Mouse (Mus musculus) gastrocnemius, postnatal 10 days (tissue): ENCODE data around the gene Apex2. TPM values are rescaled to one million over a fixed set of nuclear protein-coding genes. Genes with fewer than 3 reads are reported as not detected.
"Not testable (repeated sequence)": the region's sequence is repeated elsewhere in the genome, so short reads cannot be mapped to it uniquely, and the experiment has no call there.

Source experiments
- DNase-seq: peaks from one replicate; pipeline ENCODE4 v3.0.0; 2021; ENCODE audit warnings: mixed read lengths
- microRNA-seq, 2 experiments: library from miRNA; unstranded; fragments of <30 nt; microRNA quantifications; one replicate each; pipeline ENCODE4 v1.2.0; 2021
- total RNA-seq, 2 experiments: library from RNA; stranded (reverse); gene quantifications; 2 replicates each; pipeline ENCODE4 v1.2.3; 2021

Apex2 gene
- total RNA-seq, 2 experiments from 2014 or later: 8.6 to 10.9 TPM

DNA sequence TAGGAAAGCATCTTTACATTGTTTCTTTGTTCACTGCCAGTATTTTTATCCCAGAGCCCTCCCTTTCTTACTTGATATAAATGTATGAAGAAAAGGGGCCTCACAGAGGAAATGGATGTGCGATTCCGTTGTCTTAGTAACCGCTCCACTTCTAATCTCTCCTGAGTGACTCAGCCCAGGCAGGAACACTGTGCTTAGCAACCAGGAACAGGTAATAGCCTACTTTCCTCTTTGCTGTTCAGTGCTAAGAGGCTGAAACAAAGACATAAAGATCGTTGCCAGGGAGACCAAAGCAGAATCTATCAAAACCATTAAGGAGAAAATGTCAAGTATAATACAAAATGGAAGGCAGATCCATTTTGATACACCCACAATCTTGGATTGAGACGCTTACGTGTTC is 81.0 kb downstream of the Apex2 start:
- DNase-seq: no peak

DNA sequence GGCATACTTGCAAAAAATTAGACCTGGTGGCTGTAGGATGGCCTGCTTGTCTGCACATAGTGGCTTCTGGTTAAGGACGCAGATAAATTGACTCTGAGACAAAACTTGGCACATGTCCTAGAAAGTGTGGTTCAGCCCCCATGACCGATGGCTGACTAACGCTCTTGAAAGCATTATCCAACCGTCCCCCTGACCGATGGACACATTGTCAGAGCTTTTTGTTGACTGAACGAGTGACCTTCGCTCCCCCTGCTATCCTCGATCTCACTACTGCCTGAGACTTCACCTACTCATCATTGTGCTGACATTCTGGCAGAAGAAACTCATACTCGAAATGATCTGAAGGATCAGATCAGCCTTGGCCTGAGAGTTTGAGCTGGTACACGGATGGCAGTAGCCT is 101.9 kb downstream of the Apex2 start:
- not testable (repeated sequence) for DNase-seq

DNA sequence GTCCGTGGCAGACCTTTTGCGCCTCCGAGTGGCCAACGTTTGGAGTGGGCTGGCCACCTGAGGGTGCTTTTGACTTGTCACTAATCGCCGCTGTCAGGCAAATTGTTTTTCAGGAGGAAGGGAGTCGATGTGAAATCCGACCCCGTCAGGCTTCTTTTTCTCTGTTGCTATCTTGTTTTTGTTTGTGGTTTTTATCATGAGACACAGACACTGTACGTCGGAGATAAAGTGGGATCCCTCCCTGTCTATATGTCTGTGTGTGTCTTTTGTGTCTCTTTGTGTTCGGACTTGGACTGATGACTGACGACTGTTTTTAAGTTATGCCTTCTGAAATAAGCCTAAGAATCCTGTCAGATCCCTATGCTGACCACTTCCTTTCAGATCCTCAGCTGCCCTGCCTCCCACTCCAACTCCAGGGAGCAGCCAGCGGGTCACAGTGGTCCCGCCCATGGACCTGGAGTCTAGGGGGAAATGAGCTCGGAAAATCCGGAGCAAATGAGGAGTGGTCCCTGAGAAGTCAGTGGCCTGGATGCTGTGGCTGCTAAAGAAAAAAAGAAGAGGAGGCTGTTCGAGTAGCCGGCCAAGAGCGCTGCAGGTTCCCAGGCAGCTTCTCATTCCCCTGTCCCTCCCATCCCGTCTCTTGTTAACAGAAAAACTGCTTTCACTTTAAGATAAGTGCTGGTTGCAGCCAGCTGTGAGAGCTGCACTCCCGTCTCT is 103.2 kb downstream of the Apex2 start:
- not testable (repeated sequence) for DNase-seq

DNA sequence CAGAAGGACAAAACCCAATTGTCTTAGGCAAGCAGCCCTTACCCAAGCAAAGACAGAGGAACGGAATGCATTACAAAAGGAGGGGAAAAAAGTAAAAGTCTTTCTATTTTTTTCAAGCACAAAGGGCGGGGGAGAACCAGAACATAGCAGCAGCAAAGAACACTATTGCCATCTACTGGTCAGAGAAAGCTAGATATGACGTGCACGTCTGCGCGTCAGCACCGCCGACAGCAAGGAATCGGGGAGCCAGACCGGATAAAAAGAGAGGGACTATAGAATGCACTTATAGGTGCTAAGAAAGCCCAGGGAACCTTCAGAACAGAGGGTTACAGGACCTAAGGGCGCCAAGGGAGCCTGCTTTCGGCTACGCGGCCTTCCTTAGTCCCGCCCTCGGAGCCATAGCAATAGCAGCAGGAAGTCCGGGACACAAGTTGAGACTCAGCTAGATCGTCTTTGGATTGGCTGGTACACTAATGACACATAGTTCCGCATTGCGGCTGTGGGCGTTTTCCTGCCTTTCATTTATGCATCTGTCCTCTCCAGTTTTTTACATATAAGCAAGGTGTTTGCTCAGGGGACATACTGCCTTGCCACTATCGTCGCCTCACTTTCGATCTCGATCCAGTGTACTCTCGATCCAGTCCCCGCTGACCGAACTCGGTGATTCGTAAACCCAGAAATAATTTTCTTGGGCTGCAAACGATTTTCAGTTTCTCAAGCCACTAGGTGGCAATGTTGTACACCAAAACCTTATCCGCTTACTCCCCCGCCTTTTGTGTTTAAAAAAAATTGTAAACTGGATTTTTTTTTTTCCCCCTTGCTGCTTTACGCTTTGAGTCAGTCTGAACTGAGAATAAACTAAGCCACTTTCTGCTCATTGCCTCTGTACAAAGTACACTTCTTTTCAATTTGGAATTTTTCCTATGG is 111.6 kb downstream of the Apex2 start:
- DNase-seq: peak; percentile 54

DNA sequence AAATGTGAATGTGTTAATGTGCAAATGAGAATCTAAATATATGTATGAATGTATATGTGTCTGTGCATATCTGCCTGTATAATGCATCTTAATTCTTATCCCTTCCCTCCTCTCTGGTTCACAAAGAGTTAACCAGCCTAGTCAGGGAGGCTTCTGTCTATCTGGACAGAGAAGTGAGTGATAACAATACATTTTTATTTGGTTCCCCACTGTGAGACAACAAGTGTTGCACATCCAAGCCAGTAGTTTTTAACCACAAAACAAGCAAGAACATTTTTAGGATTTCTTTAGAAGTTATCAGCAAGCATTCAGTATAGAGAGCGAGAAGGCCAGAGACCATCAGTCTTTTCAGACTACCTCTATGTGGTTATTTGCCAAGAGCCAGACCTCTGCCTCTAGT is 118.3 kb downstream of the Apex2 start:
- no peak for DNase-seq

Small RNA genes within 50 kb of the gene (microRNA-seq; reads per million reads assigned to microRNA genes)
- 0 reads per million in 2 experiments for gene Mir3620

Other genes with a start within 250 kb of the Apex2 start
- gene Tmem29, start 130.7 kb downstream of the Apex2 start, total RNA-seq: 1 to 10 TPM; 6.0 to 6.1 TPM
- gene Alas2, start 42.5 kb downstream of the Apex2 start, total RNA-seq: 10 to 100 TPM; 12.7 to 23.6 TPM
- 10 to 100 TPM in 1 of 2 experiments, 1 to 10 TPM in 1; 6.9 to 13.6 TPM for gene Pfkfb1, start 1.6 kb downstream of the Apex2 start, total RNA-seq
- 1 to 10 TPM; 2.5 to 5.1 TPM for gene Tro, start 67.7 kb upstream of the Apex2 start, total RNA-seq
- 100 to 1,000 TPM; 624 to 636 TPM for gene Maged2, start 224.5 kb upstream of the Apex2 start, total RNA-seq